Mouse (Mus musculus): Measurements from ENCODE around the gene Ppp1r12b. TPM values are rescaled to one million over a fixed set of nuclear protein-coding genes. Genes with fewer than 3 reads are reported as not detected.

Ppp1r12b gene
- total and polyA plus RNA-seq, 3 experiments = 0.64 to 1.8 (median 1.6) TPM

DNA sequence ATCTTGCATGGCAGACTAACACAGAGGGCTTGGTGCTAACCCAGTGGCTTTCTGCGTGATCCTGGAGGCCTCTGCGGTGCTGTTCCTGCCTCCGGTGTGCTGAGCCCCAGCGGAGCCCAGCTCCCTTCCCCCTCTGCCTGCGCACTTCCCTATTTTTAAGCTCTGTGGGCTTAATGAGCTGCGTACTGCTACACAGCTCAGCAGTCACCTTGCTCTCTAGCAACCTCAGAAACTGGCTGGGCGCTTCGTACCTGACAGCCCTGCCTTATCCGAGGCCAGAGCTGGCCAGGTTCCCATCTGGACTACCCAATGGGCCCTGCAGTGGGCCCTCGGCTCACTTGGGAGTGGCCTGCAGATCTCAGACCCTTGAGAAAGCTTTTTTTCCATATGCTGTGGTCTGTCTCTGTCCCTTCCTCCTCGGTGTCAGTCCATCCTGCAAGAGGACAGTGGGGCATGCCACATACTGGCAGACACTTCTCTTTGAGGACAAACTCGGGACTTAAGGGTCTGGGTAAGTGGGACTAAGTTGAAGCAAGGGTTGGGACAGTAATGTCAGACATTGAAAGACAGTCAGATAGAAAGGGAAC, 235.9 kb downstream of the Ppp1r12b start:
- Histone ChIP-seq H3K4me3 (replicated peaks in 1 of 3; ENCODE audit: low read depth in 2 of 3, low read length in 2 of 3, poor library complexity in 1 of 3) (no peak overlapping the region), H3K79me2 (replicated peaks; ENCODE audit: control insufficient read depth, extremely low read depth, insufficient read depth, poor library complexity, severe bottlenecking) (no peaks in the 10 kb centered on the region), H3K4me2 (ENCODE audit: insufficient read depth, low read depth, poor library complexity, severe bottlenecking) (peak overlapping the region; percentile 44; the same call in 1 of the 2 replicates), H3K9ac (ENCODE audit: insufficient read depth, low read depth) (no peak overlapping the region), H3K36me3 (replicated peaks in 1 of 2; ENCODE audit: control insufficient read depth in 1 of 2, insufficient read depth in 1 of 2, low read length in 1 of 2) (no peaks in the 10 kb centered on the region), H3K27me3 (replicated peaks) (peaks cover 89% of the 10 kb centered on the region), H3K9me3 (replicated peaks; ENCODE audit: low read length) (no peaks in the 10 kb centered on the region), H3K27ac (ENCODE audit: insufficient read depth, low read depth) (no peak overlapping the region), H3K4me1 (ENCODE audit: control insufficient read depth in 1 of 2, insufficient read depth in 2 of 2) (peaks cover 13 to 19% of the 10 kb centered on the region in 2 experiments)
- no peak for TF ChIP-seq NELFE (IDR thresholded peaks at IDR 0.05; ENCODE audit: low read depth, low read length)
- TF ChIP-seq RCOR1 (conservative IDR thresholded peaks at IDR 0.05; ENCODE audit: low read depth, low read length) = 0 out of 2 replicates have a peak, but pooled peaks have one; percentile 28
- peak; percentile 56; the same call in 1 of the 2 replicates for TF ChIP-seq MEF2A (IDR thresholded peaks at IDR 0.05; ENCODE audit: borderline replicate concordance, low read depth, low read length)
- TF ChIP-seq CHD2 (IDR thresholded peaks at IDR 0.05; ENCODE audit: low read length) = peak; percentile 86
- no peak for TF ChIP-seq MXI1 (IDR thresholded peaks at IDR 0.05; ENCODE audit: low read depth, low read length)
- TF ChIP-seq ELF1 (IDR thresholded peaks at IDR 0.05; ENCODE audit: low read depth, low read length) = peak; percentile 74
- no peak for TF ChIP-seq CHD1 (IDR thresholded peaks at IDR 0.05; ENCODE audit: low read depth, low read length)
- TF ChIP-seq MAZ (IDR thresholded peaks at IDR 0.05; ENCODE audit: low read depth, low read length) = peak; percentile 65; the same call in 1 of the 2 replicates
- TF ChIP-seq NRF1 (IDR thresholded peaks at IDR 0.05; ENCODE audit: low read depth, low read length) = peak; percentile 51; the same call in 1 of the 2 replicates
- 0 out of 2 replicates have a peak, but pooled peaks have one; percentile 30 for TF ChIP-seq UBTF (IDR thresholded peaks at IDR 0.05; ENCODE audit: low read depth, low read length)
- TF ChIP-seq PAX5 (IDR thresholded peaks at IDR 0.05; ENCODE audit: low read length) = no peak
- TF ChIP-seq EP300 (IDR thresholded peaks at IDR 0.05; ENCODE audit: low read length) = peak; percentile 68
- TF ChIP-seq MAX (IDR thresholded peaks at IDR 0.05; ENCODE audit: low read length) = no peak
- peak; percentile 43; the same call in 1 of the 2 replicates for TF ChIP-seq BHLHE40 (IDR thresholded peaks at IDR 0.05; ENCODE audit: low read depth, low read length)
- TF ChIP-seq IRF4 (IDR thresholded peaks at IDR 0.05; ENCODE audit: low read depth, low read length) = peak; percentile 79
- TF ChIP-seq E2F4 (IDR thresholded peaks at IDR 0.05; ENCODE audit: insufficient replicate concordance, low read depth, low read length) = no peak
- no peak for TF ChIP-seq USF1 (IDR thresholded peaks at IDR 0.05; ENCODE audit: low read depth, low read length)
- in situ Hi-C loops (cut with MboI; ENCODE audit: low pct_ligation_motif_present, low pct_unique_long_range_greater_than_20kb, low sequenced_read_pairs) = no loop called here
- peak; percentile 60 for DNase-seq (ENCODE audit: extremely low read depth)
- dilution Hi-C loops (cut with MboI; ENCODE audit: extremely low pct_ligation_motif_present, extremely low pct_unique_long_range_greater_than_20kb, low sequenced_read_pairs) = no loop called here

- Histone ChIP-seq H3K4me1 (ENCODE audit: control insufficient read depth in 1 of 2, insufficient read depth in 2 of 2) (peaks cover 11 to 19% of the 10 kb centered on the region in 2 experiments), H3K9ac (ENCODE audit: insufficient read depth, low read depth) (no peak overlapping the region), H3K36me3 (replicated peaks in 1 of 2; ENCODE audit: control insufficient read depth in 1 of 2, insufficient read depth in 1 of 2, low read length in 1 of 2) (no peaks in the 10 kb centered on the region), H3K9me3 (replicated peaks; ENCODE audit: low read length) (no peaks in the 10 kb centered on the region), H3K27ac (ENCODE audit: insufficient read depth, low read depth) (no peak overlapping the region), H3K27me3 (replicated peaks) (peaks cover 94% of the 10 kb centered on the region), H3K4me2 (ENCODE audit: insufficient read depth, low read depth, poor library complexity, severe bottlenecking) (no peak overlapping the region), H3K4me3 (replicated peaks in 1 of 3; ENCODE audit: low read depth in 2 of 3, low read length in 2 of 3, poor library complexity in 1 of 3) (no peak overlapping the region), H3K79me2 (replicated peaks; ENCODE audit: control insufficient read depth, extremely low read depth, insufficient read depth, poor library complexity, severe bottlenecking) (no peaks in the 10 kb centered on the region)
- dilution Hi-C loops (cut with MboI; ENCODE audit: extremely low pct_ligation_motif_present, extremely low pct_unique_long_range_greater_than_20kb, low sequenced_read_pairs) (no loop called here), in situ Hi-C loops (cut with MboI; ENCODE audit: low pct_ligation_motif_present, low pct_unique_long_range_greater_than_20kb, low sequenced_read_pairs) (no loop called here)
- TF ChIP-seq MAFK (IDR thresholded peaks at IDR 0.05; ENCODE audit: insufficient replicate concordance, low read length) (no peak), CTCF (conservative IDR thresholded peaks at IDR 0.05 in 1 of 2, IDR thresholded peaks at IDR 0.05 in 1 of 2; ENCODE audit: low read depth in 2 of 2, low read length in 2 of 2) (no peak), IRF4 (IDR thresholded peaks at IDR 0.05; ENCODE audit: low read depth, low read length) (no peak), MAX (IDR thresholded peaks at IDR 0.05; ENCODE audit: low read length) (no peak), ELF1 (IDR thresholded peaks at IDR 0.05; ENCODE audit: low read depth, low read length) (no peak), RCOR1 (conservative IDR thresholded peaks at IDR 0.05; ENCODE audit: low read depth, low read length) (no peak), CHD1 (IDR thresholded peaks at IDR 0.05; ENCODE audit: low read depth, low read length) (no peak), JUND (conservative IDR thresholded peaks at IDR 0.05; ENCODE audit: low read depth, low read length) (no peak), NELFE (IDR thresholded peaks at IDR 0.05; ENCODE audit: low read depth, low read length) (no peak), E2F4 (IDR thresholded peaks at IDR 0.05; ENCODE audit: insufficient replicate concordance, low read depth, low read length) (no peak)
- DNase-seq (ENCODE audit: extremely low read depth) = no peak
Measured at GRCm38 (mm10) chr1:134715092-134715491, 240.7 kb downstream of the Ppp1r12b start.

All from CH12.LX (cell line).